Mouse (Mus musculus) spleen, adult 2 months (tissue): ENCODE results near the gene Decr2.

Experiments
- CTCF ChIP-seq: fragments of 200-500 bp; IDR thresholded peaks from 2 replicates; pipeline ENCODE4 v1.5.1; 2011; ENCODE audit warnings: mild to moderate bottlenecking, inconsistent platforms; ENCODE audit not compliant: insufficient read depth, insufficient read length, insufficient replicate concordance; ENCODE audit errors: extremely low read depth
- POLR2A ChIP-seq: fragments of 200-500 bp; IDR thresholded peaks from 2 replicates; pipeline ENCODE4 v1.6.1; 2011; ENCODE audit warnings: low read depth, low read length, inconsistent platforms

- TF ChIP-seq CTCF (no peak), POLR2A (no peak)
These were observed 35.0 kb downstream of the Decr2 start for GRCm38 (mm10) chr17:26055164-26055563.
